ENCODE assay signal across 9 mouse cellular contexts in genomic region chr17:43758607-43759259, GRCm38 (mm10). TPM values are rescaled to one million over a fixed set of nuclear protein-coding genes. Genes with fewer than 3 reads are reported as not detected.
A peak's percentile ranks its signal among the peaks of the same experiment; 100 is the strongest.
DNase-seq lines count a peak whose midpoint lies in the region; ATAC-seq and TF ChIP-seq lines count a peak whose summit lies in the region.
"Had no signal": no experiment of that assay in that cellular context is flagged by ENCODE, and none has a peak within 500 bp of the region (broad histone marks: within the 10 kb centered on the region; RNA-seq: fewer than 3 reads in every experiment).

No protein-coding gene starts in this region.

- TF ChIP-seq POLR2A in ES-Bruce4 (IDR thresholded peaks at IDR 0.05; ENCODE audit: insufficient read depth, low read length) = no peak

- H3K4me2 ChIP-seq in heart, embryonic 13.5 days = peak overlapping the region; percentile 49
- no peak overlapping the region for H3K4me2 ChIP-seq in midbrain, embryonic 15.5 days

- ATAC-seq in heart, embryonic 13.5 days (ENCODE audit: extremely low read depth, insufficient number of reproducible peaks, low FRiP score, low TSS enrichment) = no peak
- no peak for ATAC-seq in midbrain, embryonic 15.5 days (replicated peaks)

- no peaks in the 10 kb centered on the region for H3K9me3 ChIP-seq in ES-Bruce4 (replicated peaks; ENCODE audit: control insufficient read depth, insufficient read depth, low read length, poor library complexity, severe bottlenecking)
- H3K9me3 ChIP-seq in heart, embryonic 13.5 days = no peaks in the 10 kb centered on the region
- no peaks in the 10 kb centered on the region for H3K9me3 ChIP-seq in midbrain, embryonic 15.5 days
- H3K9me3 ChIP-seq: megakaryocyte, embryonic 14.5 days had no signal

- no peaks in the 10 kb centered on the region for H3K4me1 ChIP-seq in ES-Bruce4 (ENCODE audit: control insufficient read depth, insufficient read depth, low read length)
- H3K4me1 ChIP-seq in heart, embryonic 13.5 days = peaks cover 14% of the 10 kb centered on the region
- no peaks in the 10 kb centered on the region for H3K4me1 ChIP-seq in midbrain, embryonic 15.5 days
- H3K4me1 ChIP-seq: megakaryocyte, embryonic 14.5 days had no signal

- no peak overlapping the region for H3K9ac ChIP-seq in ES-Bruce4 (ENCODE audit: low read depth, poor library complexity, severe bottlenecking)
- 0 out of 2 replicates have a peak overlapping the region, but pooled peaks have one; percentile 24 for H3K9ac ChIP-seq in heart, embryonic 13.5 days
- no peak overlapping the region for H3K9ac ChIP-seq in midbrain, embryonic 15.5 days

- peak; percentile 89 for DNase-seq in ZHBTc4 (ENCODE audit: low read depth, low spot score)
- DNase-seq in kidney, postnatal 36 days = peak; percentile 57 to 68
- no peak for DNase-seq in cerebellum, postnatal 4 days (ENCODE audit: low spot score in 2 of 2)
- no peak for DNase-seq in retina, postnatal 1 day
- no peak for DNase-seq in left cerebral cortex, adult 11 months (ENCODE audit: low spot score)

- peak; percentile 32 for TF ChIP-seq CTCF in ES-Bruce4 (IDR thresholded peaks at IDR 0.05; ENCODE audit: low read depth, low read length)

- no peak overlapping the region for H3K27ac ChIP-seq in ES-Bruce4 (ENCODE audit: insufficient read depth, low read length)
- H3K27ac ChIP-seq in heart, embryonic 13.5 days (replicated peaks) = peak overlapping the region; percentile 28; the same call in 1 of the 2 replicates
- no peak overlapping the region for H3K27ac ChIP-seq in midbrain, embryonic 15.5 days

- H3K36me3 ChIP-seq in ES-Bruce4 (ENCODE audit: control insufficient read depth, insufficient read depth, low read length, poor library complexity, severe bottlenecking) = no peaks in the 10 kb centered on the region
- H3K36me3 ChIP-seq in heart, embryonic 13.5 days = no peaks in the 10 kb centered on the region
- no peaks in the 10 kb centered on the region for H3K36me3 ChIP-seq in midbrain, embryonic 15.5 days (replicated peaks)

- 34% methylated on average over 15 of the region's 15 CpGs for WGBS in heart, embryonic 13.5 days
- 54% methylated on average over 15 of the region's 15 CpGs for WGBS in midbrain, embryonic 15.5 days

- H3K27me3 ChIP-seq in ES-Bruce4 (ENCODE audit: control insufficient read depth, insufficient read depth, low read length, poor library complexity, severe bottlenecking) = no peaks in the 10 kb centered on the region
- H3K27me3 ChIP-seq in heart, embryonic 13.5 days (replicated peaks) = no peaks in the 10 kb centered on the region
- H3K27me3 ChIP-seq in midbrain, embryonic 15.5 days (replicated peaks) = no peaks in the 10 kb centered on the region
- H3K27me3 ChIP-seq: megakaryocyte, embryonic 14.5 days had no signal

- H3K4me3 ChIP-seq in ES-Bruce4 (ENCODE audit: low read depth, low read length) = no peak overlapping the region
- no peak overlapping the region for H3K4me3 ChIP-seq in heart, embryonic 13.5 days
- no peak overlapping the region for H3K4me3 ChIP-seq in midbrain, embryonic 15.5 days
- H3K4me3 ChIP-seq: megakaryocyte, embryonic 14.5 days had no signal

- no peak for TF ChIP-seq EP300 in ES-Bruce4 (IDR thresholded peaks at IDR 0.05; ENCODE audit: insufficient read depth, low read depth, low read length)

RNA-seq across cellular contexts. Expression of gene Rcan2, which starts 42.4 kb away (rescaled TPM):
- polyA plus RNA-seq in ES-Bruce4 (2011; ENCODE audit: insufficient read depth, insufficient read length, low read depth, missing spikeins) = 2.6 and 3.1 TPM in 2 replicates
- polyA plus RNA-seq in heart, embryonic 13.5 days (2015; fragmentation: Nextera tagmentation; extraction: Ambion mirVana) = 43.7 and 44.6 TPM in 2 replicates
- polyA plus RNA-seq in midbrain, embryonic 15.5 days (2015; fragmentation: Nextera tagmentation; extraction: Ambion mirVana) = 118 and 128 TPM in 2 replicates

Comparison
In these comparisons a context has a peak if more than half of its experiments do, and no peak if none do; other contexts are left out.
1. DNase-seq: peak in ZHBTc4 (single experiment) and kidney, postnatal 36 days (2 of 2); none in cerebellum, postnatal 4 days (0 of 2), retina, postnatal 1 day (single experiment) and left cerebral cortex, adult 11 months (single experiment).
2. RNA of gene Rcan2, which starts 42.4 kb away (polyA plus RNA-seq): 118 to 128 TPM in midbrain, embryonic 15.5 days and 43.7 to 44.6 TPM in heart, embryonic 13.5 days; 2.6 to 3.1 TPM in ES-Bruce4; every median in the first group is over 10 times any median in the second.